Mouse (Mus musculus) spleen, adult 2 months (tissue): ENCODE measurements at regions not wholly inside any gene's neighbourhood (a gene's known extent, or its start where the extent isn't known, plus 50 kb on each side); places are given as distances from the start of the nearest gene placed in this dataset.

Experiments
- DNase-seq, 2 experiments: peaks; one replicate each; pipeline versions ENCODE4 v3.0.0 to v3.0.0-alpha.2; 2012 to 2021; ENCODE audit warnings: low spot score in 2 of 2, low read depth in 1 of 2
- H3K27ac ChIP-seq: fragments of 200-500 bp; 2 replicates; pipeline ENCODE4 v1.5.1; 2012; ENCODE audit warnings: low read length, inconsistent platforms; ENCODE audit not compliant: insufficient read depth
- H3K27me3 ChIP-seq: fragments of 200-500 bp; 2 replicates; pipeline ENCODE4 v1.6.1; 2012; ENCODE audit warnings: mild to moderate bottlenecking, moderate library complexity, low read length, inconsistent platforms; ENCODE audit not compliant: control insufficient read depth, insufficient read depth
- H3K36me3 ChIP-seq: fragments of 200-500 bp; 2 replicates; pipeline ENCODE4 v1.6.1; 2012; ENCODE audit warnings: mild to moderate bottlenecking, low read length, inconsistent platforms; ENCODE audit not compliant: control insufficient read depth, insufficient read depth
- H3K4me1 ChIP-seq: fragments of 200-500 bp; 2 replicates; pipeline ENCODE4 v1.6.1; 2011; ENCODE audit warnings: inconsistent platforms; ENCODE audit not compliant: control insufficient read depth, insufficient read depth, insufficient read length
- H3K4me3 ChIP-seq: fragments of 200-500 bp; 2 replicates; pipeline ENCODE4 v1.5.1; 2011; ENCODE audit warnings: mild to moderate bottlenecking, inconsistent platforms; ENCODE audit not compliant: insufficient read depth, insufficient read length; ENCODE audit errors: extremely low read depth
- CTCF ChIP-seq: fragments of 200-500 bp; IDR thresholded peaks from 2 replicates; pipeline ENCODE4 v1.5.1; 2011; ENCODE audit warnings: mild to moderate bottlenecking, inconsistent platforms; ENCODE audit not compliant: insufficient read depth, insufficient read length, insufficient replicate concordance; ENCODE audit errors: extremely low read depth
- POLR2A ChIP-seq: fragments of 200-500 bp; IDR thresholded peaks from 2 replicates; pipeline ENCODE4 v1.6.1; 2011; ENCODE audit warnings: low read depth, low read length, inconsistent platforms
- WGBS: fragments of 180-500 bp; shearing (Covaris S2); methylation state at CpG from one replicate; pipeline ENCODE4 v1.1.7; 2018; 5-methylcytosine and 5-hydroxymethylcytosine counted together

GRCm38 (mm10) chr3:146350126-146350525 is 54.3 kb upstream of the Ssx2ip start:
- Histone ChIP-seq H3K36me3 (no peaks in the 10 kb centered on the region), H3K27ac (no peak overlapping the region), H3K4me1 (no peaks in the 10 kb centered on the region), H3K4me3 (no peak overlapping the region), H3K27me3 (no peaks in the 10 kb centered on the region)
- 85% methylated on average over 9 of the region's 9 CpGs for WGBS
- DNase-seq, result no peak
- no peak for TF ChIP-seq CTCF
- TF ChIP-seq POLR2A, result no peak

DNA sequence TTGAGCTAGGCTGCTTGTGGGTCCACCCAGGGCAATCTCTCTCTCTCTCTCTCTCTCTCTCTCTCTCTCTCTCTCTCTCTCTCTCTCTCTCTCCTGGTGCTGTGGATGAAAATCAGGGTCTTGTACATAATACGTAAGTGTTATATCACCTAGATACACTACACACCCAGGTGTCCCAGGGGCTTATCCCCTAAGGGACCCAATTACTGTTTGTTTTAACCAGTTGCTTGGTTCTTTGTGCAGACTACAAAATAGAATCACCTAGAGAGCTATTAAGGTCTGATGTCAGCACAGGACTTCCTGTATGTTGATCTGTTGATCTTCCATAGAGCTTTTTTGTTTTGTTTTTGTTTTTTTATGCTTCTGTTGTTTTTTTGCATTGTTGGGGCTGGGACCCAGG is 53.0 kb upstream of the Ssx2ip start:
- Histone ChIP-seq H3K4me3 (no peak overlapping the region), H3K27ac (no peak overlapping the region), H3K27me3 (no peaks in the 10 kb centered on the region), H3K36me3 (no peaks in the 10 kb centered on the region), H3K4me1 (no peaks in the 10 kb centered on the region)
- TF ChIP-seq CTCF, result no peak
- no peak for TF ChIP-seq POLR2A
- 93% methylated on average over 1 of the region's 1 CpGs for WGBS
- DNase-seq, result no peak

DNA sequence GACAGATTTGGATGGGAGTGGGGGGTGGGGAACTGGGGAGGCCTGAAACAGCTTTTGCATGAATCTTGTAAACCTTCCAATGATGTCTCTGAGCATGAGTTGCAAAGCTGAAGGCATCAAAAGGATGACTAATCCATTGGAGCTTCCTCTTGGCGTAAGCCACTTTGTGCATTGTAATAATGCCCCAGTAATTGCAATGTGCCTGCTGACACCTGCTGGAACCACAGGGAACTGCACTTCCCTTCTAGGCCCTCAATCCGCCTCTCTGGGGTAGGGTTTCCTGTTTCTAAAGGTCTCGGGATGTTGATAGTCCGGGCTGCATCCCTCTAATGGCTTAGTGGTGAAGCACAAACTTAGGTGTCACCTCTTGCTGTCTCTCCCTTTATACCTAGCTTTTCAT is 52.3 kb upstream of the Ssx2ip start:
- TF ChIP-seq CTCF, result peak; percentile 76; the same call in 1 of the 2 replicates
- no peak for TF ChIP-seq POLR2A
- 61% methylated on average over 4 of the region's 4 CpGs for WGBS
- Histone ChIP-seq H3K27ac (no peak overlapping the region), H3K4me1 (no peaks in the 10 kb centered on the region), H3K27me3 (no peaks in the 10 kb centered on the region), H3K4me3 (no peak overlapping the region), H3K36me3 (no peaks in the 10 kb centered on the region)
- DNase-seq, result peak in 1 of 2 experiments; percentile 34

DNA sequence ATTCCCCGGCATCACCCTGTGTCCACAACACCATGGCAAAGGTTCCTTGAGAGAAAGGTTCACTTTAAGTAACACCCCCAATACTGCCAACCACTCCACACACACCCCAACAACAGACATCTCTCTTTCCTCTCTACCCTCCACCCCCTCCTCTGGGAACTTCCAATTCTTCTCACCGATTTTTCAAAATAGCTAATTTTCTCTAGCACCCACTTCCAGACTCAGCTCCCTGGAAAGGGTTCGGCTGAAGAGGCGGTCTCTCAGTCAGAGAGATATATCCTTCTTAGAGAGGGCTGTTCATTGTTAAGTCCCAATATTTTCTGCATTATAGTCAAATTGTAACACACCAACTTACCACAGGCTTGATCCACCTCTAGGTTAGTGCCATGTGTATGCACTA is 50.5 kb upstream of the Ssx2ip start:
- Histone ChIP-seq H3K27me3 (no peaks in the 10 kb centered on the region), H3K4me3 (no peak overlapping the region), H3K4me1 (no peaks in the 10 kb centered on the region), H3K36me3 (no peaks in the 10 kb centered on the region), H3K27ac (no peak overlapping the region)
- WGBS, result 87% methylated on average over 4 of the region's 4 CpGs
- TF ChIP-seq CTCF, result no peak
- no peak for TF ChIP-seq POLR2A
- DNase-seq, result no peak
